Comparison of ENCODE assay signal across 11 mouse cellular contexts in the genomic region with DNA sequence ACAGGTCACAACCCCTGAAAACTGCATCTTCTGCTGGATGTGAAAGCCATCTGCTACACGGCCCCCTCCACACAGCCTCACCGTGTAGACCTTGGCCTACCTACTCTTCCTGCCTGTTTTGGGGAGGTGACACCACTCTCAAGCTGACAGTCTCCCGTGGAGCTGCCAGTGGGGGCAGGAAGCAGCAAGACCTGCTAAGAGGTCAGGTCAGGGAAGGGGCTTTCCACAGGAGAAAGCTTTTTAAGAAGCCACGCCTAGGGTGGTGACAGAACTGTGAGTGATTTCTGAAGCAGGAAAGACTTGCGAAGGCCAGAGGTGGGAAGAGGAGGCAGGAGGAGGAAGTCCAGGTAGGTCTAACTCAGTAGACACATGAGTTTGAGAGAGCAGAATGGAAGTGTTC. TPM values are rescaled to one million over a fixed set of nuclear protein-coding genes. Genes with fewer than 3 reads are reported as not detected.
DNase-seq lines count a peak whose midpoint lies in the region; ATAC-seq and TF ChIP-seq lines count a peak whose summit lies in the region.
"Had no signal": no experiment of that assay in that cellular context is flagged by ENCODE, and none has a peak within 500 bp of the region (broad histone marks: within the 10 kb centered on the region; RNA-seq: fewer than 3 reads in every experiment).

No protein-coding gene starts in this region.

- peak overlapping the region; percentile 76 for H3K27ac ChIP-seq in heart, embryonic 10.5 days
- H3K27ac ChIP-seq in spleen, adult 2 months (ENCODE audit: insufficient read depth, low read length), result peak overlapping the region; percentile 26
- peak overlapping the region; percentile 18; the same call in 1 of the 2 replicates for H3K27ac ChIP-seq in limb, embryonic 12.5 days

- no peak for TF ChIP-seq POLR2A in spleen, adult 2 months (IDR thresholded peaks at IDR 0.05; ENCODE audit: low read depth, low read length)

- H3K4me2 ChIP-seq in limb, embryonic 12.5 days, result no peak overlapping the region

- no peak overlapping the region for H3K9ac ChIP-seq in limb, embryonic 12.5 days (replicated peaks)

- ATAC-seq in limb, embryonic 12.5 days (ENCODE audit: insufficient number of reproducible peaks, insufficient read depth, low FRiP score, low TSS enrichment, low read depth), result no peak

- H3K9me3 ChIP-seq in heart, embryonic 10.5 days, result no peaks in the 10 kb centered on the region
- no peaks in the 10 kb centered on the region for H3K9me3 ChIP-seq in limb, embryonic 12.5 days

- DNase-seq in heart, embryonic 10.5 days (ENCODE audit: low spot score), result no peak
- DNase-seq in heart, postnatal 4 days, result no peak
- DNase-seq in spleen, adult 2 months (ENCODE audit: low read depth in 1 of 2, low spot score in 2 of 2), result no peak
- DNase-seq in spleen, adult 12 weeks (ENCODE audit: low spot score), result no peak
- DNase-seq in thymus, postnatal 25 days, result peak; percentile 56
- no peak for DNase-seq in spleen, postnatal 14 days (ENCODE audit: low spot score in 2 of 2)
- DNase-seq in layer of hippocampus, adult 8-10 months (ENCODE audit: low spot score in 2 of 2), result no peak
- DNase-seq: adrenal gland, postnatal 25 days; kidney, adult 11 months; lung, postnatal 4 days had no signal

- peaks cover 59% of the 10 kb centered on the region for H3K4me1 ChIP-seq in heart, embryonic 10.5 days
- H3K4me1 ChIP-seq in spleen, adult 2 months (ENCODE audit: control insufficient read depth, insufficient read depth, insufficient read length), result peaks cover 5% of the 10 kb centered on the region; the same call in 1 of the 2 replicates
- H3K4me1 ChIP-seq in limb, embryonic 12.5 days (replicated peaks), result peaks cover 23% of the 10 kb centered on the region

- H3K27me3 ChIP-seq in heart, embryonic 10.5 days (ENCODE audit: insufficient read depth, poor library complexity, severe bottlenecking), result no peaks in the 10 kb centered on the region
- no peaks in the 10 kb centered on the region for H3K27me3 ChIP-seq in spleen, adult 2 months (ENCODE audit: control insufficient read depth, insufficient read depth, low read length)
- H3K27me3 ChIP-seq in limb, embryonic 12.5 days, result no peaks in the 10 kb centered on the region

- H3K4me3 ChIP-seq in heart, embryonic 10.5 days, result peak overlapping the region; percentile 22; the same call in 1 of the 2 replicates
- no peak overlapping the region for H3K4me3 ChIP-seq in spleen, adult 2 months (ENCODE audit: extremely low read depth, insufficient read depth, insufficient read length)
- no peak overlapping the region for H3K4me3 ChIP-seq in limb, embryonic 12.5 days (replicated peaks)

- WGBS in heart, embryonic 10.5 days, result 32% methylated on average over 5 of the region's 5 CpGs
- WGBS in spleen, adult 2 months, result 42% methylated on average over 5 of the region's 5 CpGs
- WGBS in limb, embryonic 12.5 days, result 55% methylated on average over 5 of the region's 5 CpGs

- peaks cover 34% of the 10 kb centered on the region for H3K36me3 ChIP-seq in heart, embryonic 10.5 days
- peaks cover 3% of the 10 kb centered on the region; the same call in 1 of the 2 replicates for H3K36me3 ChIP-seq in spleen, adult 2 months (ENCODE audit: control insufficient read depth, insufficient read depth, low read length)
- H3K36me3 ChIP-seq in limb, embryonic 12.5 days, result peaks cover 68% of the 10 kb centered on the region

- TF ChIP-seq CTCF in spleen, adult 2 months (IDR thresholded peaks at IDR 0.05; ENCODE audit: extremely low read depth, insufficient read depth, insufficient read length, insufficient replicate concordance), result no peak

RNA-seq across cellular contexts. Expression of a gene that starts 51.4 kb away (rescaled TPM):
- 51.1 and 58.5 TPM in 2 replicates for polyA plus RNA-seq in heart, embryonic 10.5 days (2016; fragmentation: Nextera tagmentation; extraction: Ambion mirVana)
- total RNA-seq in heart, postnatal 4 days (2021), result 100 to 1,000 TPM; 141 to 149 TPM
- polyA plus RNA-seq in spleen, adult 2 months (2012; rRNA removed), result 76.2 and 87.6 TPM in 2 replicates
- 73.8 and 81.6 TPM in 2 replicates for polyA plus RNA-seq in limb, embryonic 12.5 days (2016; fragmentation: Nextera tagmentation; extraction: Ambion mirVana)
- total RNA-seq in layer of hippocampus, adult 8-10 months (2022), result 10 to 100 TPM; 35.7 to 48.2 (median 46.7) TPM

Comparison
In these comparisons a context has a peak if more than half of its experiments do, and no peak if none do; other contexts are left out.
1. H3K27ac ChIP-seq: peak in every context shown above with its lines; median percentile 76 in heart, embryonic 10.5 days; 26 in spleen, adult 2 months; 18 in limb, embryonic 12.5 days.